Mouse (Mus musculus) lung, embryonic 16.5 days (tissue): ENCODE results near the gene Rtn1. TPM values are rescaled to one million over a fixed set of nuclear protein-coding genes. Genes with fewer than 3 reads are reported as not detected.

ENCODE experiments used
- ATAC-seq: fragments of 200-750 bp; cut with Nextera tagmentation; 2 replicates; pipeline ENCODE4 v1.8.0; 2017; ENCODE audit warnings: low read depth, mild to moderate bottlenecking, moderate library complexity
- H3K27ac ChIP-seq: fragments of 300-500 bp; sonication (generic); 2 replicates; pipeline ENCODE4 v1.5.1; 2014; ENCODE audit warnings: mild to moderate bottlenecking, control low read depth, low read length
- H3K27me3 ChIP-seq: fragments of 300-500 bp; sonication (generic); 2 replicates; pipeline ENCODE4 v1.6.1; 2014; ENCODE audit warnings: low read depth, low read length, mixed read lengths; ENCODE audit not compliant: control insufficient read depth, insufficient read depth
- H3K36me3 ChIP-seq: fragments of 300-500 bp; sonication (generic); 2 replicates; pipeline ENCODE4 v1.6.1; 2014; ENCODE audit warnings: low read length; ENCODE audit not compliant: control insufficient read depth, insufficient read depth
- H3K4me1 ChIP-seq: fragments of 300-500 bp; sonication (generic); replicated peaks from 2 replicates; pipeline ENCODE4 v1.6.1; 2014; ENCODE audit warnings: low read length, mixed read lengths; ENCODE audit not compliant: control insufficient read depth, insufficient read depth
- H3K4me2 ChIP-seq: fragments of 300-500 bp; sonication (generic); 2 replicates; pipeline ENCODE4 v1.6.1; 2014; ENCODE audit warnings: low read depth, low read length, control low read depth
- H3K4me3 ChIP-seq: fragments of 300-500 bp; sonication (generic); 2 replicates; pipeline ENCODE4 v1.5.1; 2014; ENCODE audit warnings: mild to moderate bottlenecking, low read length, control low read depth
- H3K9ac ChIP-seq: fragments of 300-500 bp; sonication (generic); 2 replicates; pipeline ENCODE4 v1.6.1; 2014; ENCODE audit warnings: low read length, control low read depth
- H3K9me3 ChIP-seq: fragments of 300-500 bp; sonication (generic); 2 replicates; pipeline ENCODE4 v1.6.1; 2016; ENCODE audit warnings: low read length; ENCODE audit not compliant: control insufficient read depth
- WGBS: fragments of 180-500 bp; shearing (Covaris S2); extraction: QIAGEN DNeasy Blood & Tissue Kit; methylation state at CpG from one replicate; pipeline ENCODE4 v1.1.7; 2014; 5-methylcytosine and 5-hydroxymethylcytosine counted together
- polyA plus RNA-seq: library from polyadenylated mRNA; unstranded; fragments of >200 nt; fragmentation: Nextera tagmentation; extraction: Ambion mirVana; gene quantifications from 2 replicates; pipeline ENCODE4 v1.2.1, GENCODE M21; 2015

The Rtn1 gene
- polyA plus RNA-seq, 1 experiment from 2014 or later, result 14.6 TPM

- ATAC-seq, result 0 out of 2 replicates have a peak, but pooled peaks have one; percentile 26
- H3K9me3 ChIP-seq, result no peaks in the 10 kb centered on the region
- 44% methylated on average over 13 of the region's 13 CpGs for WGBS
- no peak overlapping the region for H3K4me2 ChIP-seq
- H3K36me3 ChIP-seq, result no peaks in the 10 kb centered on the region
- H3K9ac ChIP-seq, result no peak overlapping the region
- H3K4me3 ChIP-seq, result no peak overlapping the region
- H3K27me3 ChIP-seq, result no peaks in the 10 kb centered on the region
- H3K27ac ChIP-seq, result no peak overlapping the region
- no peaks in the 10 kb centered on the region for H3K4me1 ChIP-seq
These were observed 135.0 kb downstream of the Rtn1 start for GRCm38 (mm10) chr12:72273721-72274414.

- H3K9me3 ChIP-seq, result no peaks in the 10 kb centered on the region
- H3K36me3 ChIP-seq, result no peaks in the 10 kb centered on the region
- 77% methylated on average over 2 of the region's 2 CpGs for WGBS
- no peak for ATAC-seq
- no peak overlapping the region for H3K4me2 ChIP-seq
- no peaks in the 10 kb centered on the region for H3K27me3 ChIP-seq
- no peak overlapping the region for H3K9ac ChIP-seq
- H3K4me3 ChIP-seq, result no peak overlapping the region
- H3K27ac ChIP-seq, result no peak overlapping the region
- no peaks in the 10 kb centered on the region for H3K4me1 ChIP-seq
These were observed 141.2 kb downstream of the Rtn1 start for GRCm38 (mm10) chr12:72267614-72268013.

GRCm38 (mm10) chr12:72265261-72266228 lies 143.3 kb downstream of the Rtn1 start:
- Histone ChIP-seq H3K27me3 (no peaks in the 10 kb centered on the region), H3K36me3 (no peaks in the 10 kb centered on the region), H3K9me3 (no peaks in the 10 kb centered on the region), H3K27ac (no peak overlapping the region), H3K9ac (no peak overlapping the region), H3K4me2 (no peak overlapping the region), H3K4me3 (no peak overlapping the region), H3K4me1 (no peaks in the 10 kb centered on the region)
- WGBS, result 77% methylated on average over 3 of the region's 3 CpGs
- ATAC-seq, result no peak

- no peaks in the 10 kb centered on the region for H3K36me3 ChIP-seq
- 54% methylated on average over 12 of the region's 12 CpGs for WGBS
- H3K27ac ChIP-seq, result no peak overlapping the region
- no peak overlapping the region for H3K4me3 ChIP-seq
- no peaks in the 10 kb centered on the region for H3K4me1 ChIP-seq
- no peaks in the 10 kb centered on the region for H3K27me3 ChIP-seq
- H3K9me3 ChIP-seq, result no peaks in the 10 kb centered on the region
- no peak overlapping the region for H3K4me2 ChIP-seq
- ATAC-seq, result no peak
- no peak overlapping the region for H3K9ac ChIP-seq
These were observed 145.4 kb downstream of the Rtn1 start for GRCm38 (mm10) chr12:72263213-72264103.

GRCm38 (mm10) chr12:72257000-72257399 lies 151.9 kb downstream of the Rtn1 start:
- H3K27me3 ChIP-seq, result no peaks in the 10 kb centered on the region
- no peak overlapping the region for H3K4me3 ChIP-seq
- H3K36me3 ChIP-seq, result no peaks in the 10 kb centered on the region
- H3K4me1 ChIP-seq, result 0 out of 2 replicates have a peak, but pooled peaks cover 2% of the 10 kb centered on the region
- no peaks in the 10 kb centered on the region for H3K9me3 ChIP-seq
- H3K9ac ChIP-seq, result no peak overlapping the region
- no peak overlapping the region for H3K27ac ChIP-seq
- ATAC-seq, result no peak
- WGBS, result 44% methylated on average over 6 of the region's 6 CpGs
- no peak overlapping the region for H3K4me2 ChIP-seq

GRCm38 (mm10) chr12:72253040-72253439 lies 155.8 kb downstream of the Rtn1 start:
- 86% methylated on average over 3 of the region's 3 CpGs for WGBS
- ATAC-seq, result no peak
- Histone ChIP-seq H3K27me3 (no peaks in the 10 kb centered on the region), H3K36me3 (no peaks in the 10 kb centered on the region), H3K4me3 (no peak overlapping the region), H3K27ac (no peak overlapping the region), H3K4me2 (no peak overlapping the region), H3K9ac (no peak overlapping the region), H3K4me1 (0 out of 2 replicates have a peak, but pooled peaks cover 2% of the 10 kb centered on the region), H3K9me3 (no peaks in the 10 kb centered on the region)

- 0 out of 2 replicates have a peak, but pooled peaks cover 2% of the 10 kb centered on the region for H3K4me1 ChIP-seq
- ATAC-seq, result no peak
- WGBS, result 62% methylated on average over 10 of the region's 10 CpGs
These were observed 156.9 kb downstream of the Rtn1 start for GRCm38 (mm10) chr12:72251890-72252445.

GRCm38 (mm10) chr12:72244951-72245350 lies 163.9 kb downstream of the Rtn1 start:
- Histone ChIP-seq H3K4me3 (no peak overlapping the region), H3K9ac (no peak overlapping the region), H3K36me3 (no peaks in the 10 kb centered on the region), H3K4me1 (no peaks in the 10 kb centered on the region), H3K4me2 (no peak overlapping the region), H3K27ac (no peak overlapping the region), H3K9me3 (no peaks in the 10 kb centered on the region), H3K27me3 (no peaks in the 10 kb centered on the region)
- no peak for ATAC-seq
- 86% methylated on average over 1 of the region's 1 CpGs for WGBS

More at GRCm38 (mm10) chr12:72251890-72252445, 156.9 kb downstream of the Rtn1 start:
- Histone ChIP-seq H3K4me3 (no peak overlapping the region), H3K27me3 (no peaks in the 10 kb centered on the region), H3K9ac (no peak overlapping the region), H3K27ac (no peak overlapping the region), H3K9me3 (no peaks in the 10 kb centered on the region), H3K4me2 (no peak overlapping the region), H3K36me3 (no peaks in the 10 kb centered on the region)
